ENCODE assay signal across 14 mouse cellular contexts in the genomic region with DNA sequence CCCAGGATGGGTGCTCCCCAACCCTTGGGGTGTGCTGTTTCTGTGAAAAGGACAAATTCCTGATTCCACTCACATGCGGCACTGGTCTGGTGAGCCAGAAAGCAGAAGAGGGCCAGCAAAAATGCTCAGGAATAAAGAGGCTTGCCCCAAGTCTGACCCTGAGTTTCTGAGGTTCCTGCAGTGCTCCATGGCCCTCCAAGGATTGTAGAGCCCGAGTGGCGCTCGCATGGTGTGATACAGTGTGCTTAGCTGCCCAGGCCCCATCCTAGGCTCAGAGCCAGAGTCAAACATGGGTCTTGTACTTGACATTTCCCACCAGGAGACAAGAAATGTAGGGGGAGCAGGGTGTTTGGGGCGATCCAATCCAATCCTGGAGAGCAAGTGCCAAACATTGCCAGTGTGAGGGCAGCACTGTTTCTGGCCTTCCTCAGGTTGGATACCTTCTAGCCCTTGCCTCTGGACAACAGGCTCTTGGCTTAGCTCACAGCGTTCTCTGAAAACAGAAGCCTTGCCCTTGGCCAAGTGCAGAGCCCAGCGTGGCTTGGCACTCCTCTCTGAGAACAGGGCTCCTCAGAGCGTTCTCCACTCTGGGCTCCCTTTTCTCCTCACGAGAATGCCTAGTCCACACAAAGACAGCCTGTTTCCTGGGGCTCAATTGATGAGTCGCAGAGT. TPM values are rescaled to one million over a fixed set of nuclear protein-coding genes. Genes with fewer than 3 reads are reported as not detected.
A peak's percentile ranks its signal among the peaks of the same experiment; 100 is the strongest.
DNase-seq lines count a peak whose midpoint lies in the region; ATAC-seq and TF ChIP-seq lines count a peak whose summit lies in the region.
"Had no signal": no experiment of that assay in that cellular context is flagged by ENCODE, and none has a peak within 500 bp of the region (broad histone marks: within the 10 kb centered on the region; RNA-seq: fewer than 3 reads in every experiment).

No protein-coding gene starts in this region.

- 0 out of 2 replicates have a peak overlapping the region, but pooled peaks have one; percentile 14 for H3K9ac ChIP-seq in neural tube, embryonic 13.5 days
- no peak overlapping the region for H3K9ac ChIP-seq in neural tube, embryonic 15.5 days (replicated peaks)
- H3K9ac ChIP-seq: embryonic facial prominence, embryonic 15.5 days; limb, embryonic 12.5 days had no signal

- no peak for ATAC-seq in neural tube, embryonic 13.5 days (ENCODE audit: low read depth)
- no peak for ATAC-seq in neural tube, embryonic 15.5 days (ENCODE audit: low FRiP score)

- H3K36me3 ChIP-seq in neural tube, embryonic 13.5 days = peaks cover 20% of the 10 kb centered on the region
- H3K36me3 ChIP-seq in neural tube, embryonic 15.5 days = peaks cover 17% of the 10 kb centered on the region

- H3K4me3 ChIP-seq in gastrocnemius, adult 2 months = no peak overlapping the region
- H3K4me3 ChIP-seq in neural tube, embryonic 13.5 days = no peak overlapping the region
- no peak overlapping the region for H3K4me3 ChIP-seq in neural tube, embryonic 15.5 days (replicated peaks)
- H3K4me3 ChIP-seq: embryonic facial prominence, embryonic 15.5 days; limb, embryonic 12.5 days had no signal

- no peaks in the 10 kb centered on the region for H3K9me3 ChIP-seq in neural tube, embryonic 13.5 days
- no peaks in the 10 kb centered on the region for H3K9me3 ChIP-seq in neural tube, embryonic 15.5 days (replicated peaks)
- H3K9me3 ChIP-seq: embryonic facial prominence, embryonic 15.5 days; limb, embryonic 12.5 days had no signal

- intact Hi-C loops in gastrocnemius, adult 2 months (cut with DNase I) = no loop called here

- peak; percentile 40 for DNase-seq in gastrocnemius, adult 2 months
- no peak for DNase-seq in gastrocnemius, postnatal 4 days (ENCODE audit: low spot score in 2 of 2)
- no peak for DNase-seq in neural tube, embryonic 10.5 days (ENCODE audit: extremely low spot score, low spot score)
- peak; percentile 58 for DNase-seq in cerebellum, postnatal 36 days
- DNase-seq in kidney, adult 9 months = no peak
- no peak for DNase-seq in heart, adult 8-10 months (ENCODE audit: low spot score)
- DNase-seq: adrenal gland, postnatal 14 days; gastrocnemius, postnatal 14 days; kidney, adult 2 months had no signal

- no peaks in the 10 kb centered on the region for H3K27me3 ChIP-seq in neural tube, embryonic 13.5 days
- no peaks in the 10 kb centered on the region for H3K27me3 ChIP-seq in neural tube, embryonic 15.5 days (replicated peaks)
- H3K27me3 ChIP-seq: embryonic facial prominence, embryonic 15.5 days; limb, embryonic 12.5 days had no signal

- no peak overlapping the region for H3K4me2 ChIP-seq in neural tube, embryonic 13.5 days
- no peak overlapping the region for H3K4me2 ChIP-seq in neural tube, embryonic 15.5 days
- H3K4me2 ChIP-seq: embryonic facial prominence, embryonic 15.5 days; limb, embryonic 12.5 days had no signal

- H3K27ac ChIP-seq in gastrocnemius, adult 2 months = peak overlapping the region; percentile 40
- peak overlapping the region; percentile 35 for H3K27ac ChIP-seq in neural tube, embryonic 13.5 days (replicated peaks)
- peak overlapping the region; percentile 62 for H3K27ac ChIP-seq in neural tube, embryonic 15.5 days (replicated peaks)
- H3K27ac ChIP-seq: embryonic facial prominence, embryonic 15.5 days; limb, embryonic 12.5 days had no signal

- peaks cover 43% of the 10 kb centered on the region for H3K4me1 ChIP-seq in neural tube, embryonic 13.5 days (replicated peaks)
- peaks cover 47% of the 10 kb centered on the region for H3K4me1 ChIP-seq in neural tube, embryonic 15.5 days

- 79% methylated on average over 10 of the region's 10 CpGs for WGBS in neural tube, embryonic 13.5 days
- 78% methylated on average over 10 of the region's 10 CpGs for WGBS in neural tube, embryonic 15.5 days

- TF ChIP-seq CTCF in gastrocnemius, adult 2 months (IDR thresholded peaks at IDR 0.05) = no peak

RNA-seq across cellular contexts. Expression of gene Polr3h, which starts 5.4 kb away (rescaled TPM):
- total RNA-seq in gastrocnemius, adult 2 months (2021) = 1 to 10 TPM; 6.4 to 7.6 TPM
- total RNA-seq in gastrocnemius, postnatal 4 days (2021) = 10 to 100 TPM; 14.1 to 16.5 TPM
- polyA plus RNA-seq in neural tube, embryonic 13.5 days (2015; fragmentation: Nextera tagmentation; extraction: Ambion mirVana) = 78.6 and 80.6 TPM in 2 replicates
- 93.2 and 107 TPM in 2 replicates for polyA plus RNA-seq in neural tube, embryonic 15.5 days (2015; fragmentation: Nextera tagmentation; extraction: Ambion mirVana)
- total RNA-seq in heart, adult 8-10 months (2022) = 10 to 100 TPM in 1 of 4 experiments, 1 to 10 TPM in 3; 7.6 to 10.3 (median 9.6) TPM

RNA-seq across cellular contexts. Expression of gene Csdc2, which starts 15.9 kb away (rescaled TPM):
- 1 to 10 TPM; 1.6 to 2.1 TPM for total RNA-seq in gastrocnemius, adult 2 months (2021)
- 1 to 10 TPM; 9.1 to 9.4 TPM for total RNA-seq in gastrocnemius, postnatal 4 days (2021)
- 117 and 127 TPM in 2 replicates for polyA plus RNA-seq in neural tube, embryonic 13.5 days (2015; fragmentation: Nextera tagmentation; extraction: Ambion mirVana)
- polyA plus RNA-seq in neural tube, embryonic 15.5 days (2015; fragmentation: Nextera tagmentation; extraction: Ambion mirVana) = 194 and 220 TPM in 2 replicates
- 100 to 1,000 TPM in 1 of 4 experiments, 10 to 100 TPM in 3; 64.7 to 103 (median 72.9) TPM for total RNA-seq in heart, adult 8-10 months (2022)
- total RNA-seq: monocyte, adult 5-6 weeks had no signal

RNA-seq across cellular contexts. Expression of gene Pmm1, which starts 40.0 kb away (rescaled TPM):
- 10 to 100 TPM; 16.2 to 17.2 TPM for total RNA-seq in gastrocnemius, adult 2 months (2021)
- total RNA-seq in gastrocnemius, postnatal 4 days (2021) = 10 to 100 TPM; 20.3 to 21.6 TPM
- polyA plus RNA-seq in neural tube, embryonic 13.5 days (2015; fragmentation: Nextera tagmentation; extraction: Ambion mirVana) = 62.2 and 75.2 TPM in 2 replicates
- polyA plus RNA-seq in neural tube, embryonic 15.5 days (2015; fragmentation: Nextera tagmentation; extraction: Ambion mirVana) = 99.8 and 111 TPM in 2 replicates
- total RNA-seq in heart, adult 8-10 months (2022) = 10 to 100 TPM; 25.4 to 39.1 (median 28.2) TPM

RNA-seq across cellular contexts. Expression of gene Aco2, which starts 48.6 kb away (rescaled TPM):
- total RNA-seq in gastrocnemius, adult 2 months (2021) = 1,000 to 10,000 TPM; 1,155 to 1,439 TPM
- 100 to 1,000 TPM; 650 to 720 TPM for total RNA-seq in gastrocnemius, postnatal 4 days (2021)
- 252 and 268 TPM in 2 replicates for polyA plus RNA-seq in neural tube, embryonic 13.5 days (2015; fragmentation: Nextera tagmentation; extraction: Ambion mirVana)
- polyA plus RNA-seq in neural tube, embryonic 15.5 days (2015; fragmentation: Nextera tagmentation; extraction: Ambion mirVana) = 295 and 298 TPM in 2 replicates
- total RNA-seq in heart, adult 8-10 months (2022) = 1,000 to 10,000 TPM; 2,119 to 2,448 (median 2,260) TPM

RNA-seq across cellular contexts. Expression of gene Phf5a, which starts 49.0 kb away (rescaled TPM):
- 10 to 100 TPM; 38.4 to 39.9 TPM for total RNA-seq in gastrocnemius, adult 2 months (2021)
- total RNA-seq in gastrocnemius, postnatal 4 days (2021) = 10 to 100 TPM; 48.9 to 55.8 TPM
- 111 and 129 TPM in 2 replicates for polyA plus RNA-seq in neural tube, embryonic 13.5 days (2015; fragmentation: Nextera tagmentation; extraction: Ambion mirVana)
- 111 and 122 TPM in 2 replicates for polyA plus RNA-seq in neural tube, embryonic 15.5 days (2015; fragmentation: Nextera tagmentation; extraction: Ambion mirVana)
- total RNA-seq in heart, adult 8-10 months (2022) = 10 to 100 TPM; 31.9 to 39.3 (median 33.9) TPM

Comparison
In these comparisons a context has a peak if more than half of its experiments do, and no peak if none do; other contexts are left out.
1. DNase-seq: peak in gastrocnemius, adult 2 months (single experiment) and cerebellum, postnatal 36 days (2 of 2); none in gastrocnemius, postnatal 4 days (0 of 2), neural tube, embryonic 10.5 days (single experiment), kidney, adult 9 months (single experiment) and heart, adult 8-10 months (single experiment).
2. RNA of gene Csdc2, which starts 15.9 kb away (total RNA-seq): 64.7 to 103 TPM in heart, adult 8-10 months; 9.1 to 9.4 TPM in gastrocnemius, postnatal 4 days and 1.6 to 2.1 TPM in gastrocnemius, adult 2 months; every median in the first group is over 4 times any median in the second.
3. Peak in every context shown above with its lines, with median percentiles within 50 percentile points of each other: H3K27ac ChIP-seq.